Mouse (Mus musculus): ENCODE measurements around the gene Fgf12. TPM values are rescaled to one million over a fixed set of nuclear protein-coding genes. Genes with fewer than 3 reads are reported as not detected.
A peak's percentile ranks its signal among the peaks of the same experiment; 100 is the strongest.

Gene Fgf12
- polyA plus RNA-seq, 1 experiment from 2014 or later, result 2.9 TPM

DNA sequence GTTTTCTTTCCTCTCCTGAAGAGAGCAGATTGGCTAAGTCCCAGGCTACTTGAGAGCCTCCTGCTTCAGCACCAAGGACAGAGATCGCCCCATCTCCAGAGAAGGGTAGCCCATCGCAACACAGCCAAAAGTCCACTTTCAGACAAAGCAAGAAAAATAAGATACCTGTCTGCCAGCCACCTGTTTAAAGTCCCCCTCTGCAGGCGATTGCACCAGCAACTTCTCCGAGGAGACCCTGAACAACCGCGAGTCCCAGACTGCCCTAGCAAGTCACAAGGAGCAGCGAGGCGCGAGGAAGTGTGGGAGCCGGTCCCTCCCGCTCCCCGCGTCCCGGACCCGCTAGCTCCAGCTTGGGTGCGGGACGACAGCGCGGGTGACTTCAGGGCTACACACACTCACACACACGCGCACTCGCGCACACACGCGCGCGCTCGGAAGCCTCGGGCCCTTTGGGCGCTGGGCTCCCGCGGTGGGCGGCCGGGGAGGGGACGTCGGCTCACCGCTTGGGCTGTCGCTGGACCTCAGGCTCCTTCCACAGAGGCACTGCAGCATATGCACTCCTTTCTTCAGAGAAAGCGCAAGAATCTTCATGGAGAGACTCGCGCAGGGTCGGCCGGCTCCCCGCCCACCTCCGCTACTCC lies 188.7 kb downstream of the Fgf12 start:
- peak overlapping the region; percentile 50 for H3K4me3 ChIP-seq (replicated peaks; ENCODE audit: low read depth, low read length)
- no peaks in the 10 kb centered on the region for H3K36me3 ChIP-seq (ENCODE audit: insufficient read depth, low read length)
- peak; percentile 29; the same call in 1 of the 2 replicates for ATAC-seq (replicated peaks; ENCODE audit: low FRiP score, low read depth)
- no peaks in the 10 kb centered on the region for H3K9me3 ChIP-seq (replicated peaks; ENCODE audit: low read length)
- 0 out of 2 replicates have a peak, but pooled peaks cover 12% of the 10 kb centered on the region for H3K4me1 ChIP-seq (replicated peaks; ENCODE audit: insufficient read depth, low read length)
- under 1% methylated on average over 45 of the region's 45 CpGs for WGBS
- peak overlapping the region; percentile 96 for H3K4me2 ChIP-seq (ENCODE audit: low read length)
- TF ChIP-seq CTCF (IDR thresholded peaks at IDR 0.05; ENCODE audit: low read depth), result no peak
- H3K27ac ChIP-seq, result no peak overlapping the region
- DNase-seq (ENCODE audit: low spot score), result peak; percentile 81
- no peak overlapping the region for H3K9ac ChIP-seq (ENCODE audit: low read depth, low read length)
- H3K27me3 ChIP-seq (ENCODE audit: insufficient read depth, low read length), result peaks cover 10% of the 10 kb centered on the region; the same call in 1 of the 2 replicates

DNA sequence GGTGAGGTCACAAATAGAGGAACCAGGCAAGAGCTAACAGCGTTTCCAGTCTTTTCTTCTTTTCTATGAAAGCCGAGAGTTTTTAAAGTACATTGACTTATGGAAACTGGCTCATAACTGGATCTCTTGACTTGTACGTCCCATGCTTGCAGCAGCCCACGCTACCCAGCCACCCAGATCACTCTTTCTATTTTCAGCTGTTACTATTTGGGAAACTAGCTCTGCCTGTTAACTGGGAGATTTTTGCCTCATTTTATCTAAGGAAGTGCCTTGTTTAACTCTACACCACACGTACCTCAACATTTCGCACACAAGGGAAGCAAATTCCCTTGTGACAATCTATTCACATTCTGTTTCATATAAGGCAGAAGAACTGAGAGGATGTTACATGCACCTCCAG lies 190.0 kb downstream of the Fgf12 start:
- TF ChIP-seq CTCF (IDR thresholded peaks at IDR 0.05; ENCODE audit: low read depth), result no peak
- Histone ChIP-seq H3K27me3 (ENCODE audit: insufficient read depth, low read length) (peaks cover 10% of the 10 kb centered on the region; the same call in 1 of the 2 replicates), H3K9ac (ENCODE audit: low read depth, low read length) (no peak overlapping the region), H3K27ac (no peak overlapping the region), H3K4me3 (replicated peaks; ENCODE audit: low read depth, low read length) (no peak overlapping the region), H3K4me1 (replicated peaks; ENCODE audit: insufficient read depth, low read length) (0 out of 2 replicates have a peak, but pooled peaks cover 12% of the 10 kb centered on the region), H3K36me3 (ENCODE audit: insufficient read depth, low read length) (no peaks in the 10 kb centered on the region), H3K4me2 (ENCODE audit: low read length) (no peak overlapping the region), H3K9me3 (replicated peaks; ENCODE audit: low read length) (no peaks in the 10 kb centered on the region)
- DNase-seq (ENCODE audit: low spot score) (no peak), ATAC-seq (replicated peaks; ENCODE audit: low FRiP score, low read depth) (no peak)
- WGBS, result 74% methylated on average over 6 of the region's 6 CpGs

DNA sequence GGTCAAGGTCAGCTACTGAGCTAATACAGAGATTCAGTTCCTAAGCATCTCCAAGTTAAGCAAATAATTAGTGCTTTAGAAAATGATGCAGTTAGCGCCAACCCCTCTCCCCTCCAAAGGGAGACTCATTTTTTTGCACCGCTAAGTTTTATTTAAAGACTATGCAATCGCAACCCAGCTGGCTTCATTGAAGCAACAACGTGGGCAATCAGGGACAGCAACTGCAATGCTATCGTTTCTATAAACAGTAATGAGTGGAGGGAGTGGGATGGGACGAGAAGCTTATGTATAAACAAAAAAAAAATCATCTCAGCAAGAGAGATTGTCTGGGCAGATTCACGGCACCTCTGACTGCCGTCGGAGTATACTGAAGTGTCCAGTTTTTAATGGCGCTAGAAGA lies 197.6 kb downstream of the Fgf12 start:
- H3K9ac ChIP-seq (ENCODE audit: low read depth, low read length), result no peak overlapping the region
- H3K4me2 ChIP-seq (ENCODE audit: low read length), result no peak overlapping the region
- ATAC-seq (replicated peaks; ENCODE audit: low FRiP score, low read depth) (no peak), DNase-seq (ENCODE audit: low spot score) (no peak)
- no peaks in the 10 kb centered on the region for H3K27me3 ChIP-seq (ENCODE audit: insufficient read depth, low read length)
- no peak overlapping the region for H3K4me3 ChIP-seq (replicated peaks; ENCODE audit: low read depth, low read length)
- H3K27ac ChIP-seq, result no peak overlapping the region
- H3K9me3 ChIP-seq (replicated peaks; ENCODE audit: low read length), result no peaks in the 10 kb centered on the region
- TF ChIP-seq CTCF (IDR thresholded peaks at IDR 0.05; ENCODE audit: low read depth), result no peak
- no peaks in the 10 kb centered on the region for H3K4me1 ChIP-seq (replicated peaks; ENCODE audit: insufficient read depth, low read length)
- H3K36me3 ChIP-seq (ENCODE audit: insufficient read depth, low read length), result no peaks in the 10 kb centered on the region
- WGBS, result 86% methylated on average over 10 of the region's 10 CpGs

DNA sequence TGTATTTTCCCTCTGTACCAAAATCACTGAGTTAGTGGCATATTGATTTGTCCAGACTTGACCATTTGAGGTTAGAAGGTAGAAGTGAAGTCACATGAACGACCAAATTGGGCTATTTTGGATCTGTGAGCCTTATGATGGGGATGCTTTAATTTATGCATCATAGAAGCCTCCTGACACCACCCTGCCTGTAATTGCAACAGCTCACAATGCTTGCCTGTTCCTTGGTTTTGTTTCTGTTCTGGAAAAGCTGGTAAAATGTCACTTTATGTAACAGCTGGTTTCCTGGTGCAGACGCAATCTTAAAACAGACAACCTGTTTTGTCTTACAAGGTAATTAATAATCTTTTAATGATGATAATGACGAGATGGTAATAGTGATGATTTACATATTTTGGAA lies 213.4 kb downstream of the Fgf12 start:
- Histone ChIP-seq H3K27ac (no peak overlapping the region), H3K4me1 (replicated peaks; ENCODE audit: insufficient read depth, low read length) (no peaks in the 10 kb centered on the region), H3K27me3 (ENCODE audit: insufficient read depth, low read length) (no peaks in the 10 kb centered on the region), H3K9me3 (replicated peaks; ENCODE audit: low read length) (no peaks in the 10 kb centered on the region), H3K9ac (ENCODE audit: low read depth, low read length) (no peak overlapping the region), H3K4me2 (ENCODE audit: low read length) (no peak overlapping the region), H3K4me3 (replicated peaks; ENCODE audit: low read depth, low read length) (no peak overlapping the region), H3K36me3 (ENCODE audit: insufficient read depth, low read length) (no peaks in the 10 kb centered on the region)
- no peak for TF ChIP-seq CTCF (IDR thresholded peaks at IDR 0.05; ENCODE audit: low read depth)
- DNase-seq (ENCODE audit: low spot score), result no peak
- WGBS, result 64% methylated on average over 3 of the region's 3 CpGs
- no peak for ATAC-seq (replicated peaks; ENCODE audit: low FRiP score, low read depth)

DNA sequence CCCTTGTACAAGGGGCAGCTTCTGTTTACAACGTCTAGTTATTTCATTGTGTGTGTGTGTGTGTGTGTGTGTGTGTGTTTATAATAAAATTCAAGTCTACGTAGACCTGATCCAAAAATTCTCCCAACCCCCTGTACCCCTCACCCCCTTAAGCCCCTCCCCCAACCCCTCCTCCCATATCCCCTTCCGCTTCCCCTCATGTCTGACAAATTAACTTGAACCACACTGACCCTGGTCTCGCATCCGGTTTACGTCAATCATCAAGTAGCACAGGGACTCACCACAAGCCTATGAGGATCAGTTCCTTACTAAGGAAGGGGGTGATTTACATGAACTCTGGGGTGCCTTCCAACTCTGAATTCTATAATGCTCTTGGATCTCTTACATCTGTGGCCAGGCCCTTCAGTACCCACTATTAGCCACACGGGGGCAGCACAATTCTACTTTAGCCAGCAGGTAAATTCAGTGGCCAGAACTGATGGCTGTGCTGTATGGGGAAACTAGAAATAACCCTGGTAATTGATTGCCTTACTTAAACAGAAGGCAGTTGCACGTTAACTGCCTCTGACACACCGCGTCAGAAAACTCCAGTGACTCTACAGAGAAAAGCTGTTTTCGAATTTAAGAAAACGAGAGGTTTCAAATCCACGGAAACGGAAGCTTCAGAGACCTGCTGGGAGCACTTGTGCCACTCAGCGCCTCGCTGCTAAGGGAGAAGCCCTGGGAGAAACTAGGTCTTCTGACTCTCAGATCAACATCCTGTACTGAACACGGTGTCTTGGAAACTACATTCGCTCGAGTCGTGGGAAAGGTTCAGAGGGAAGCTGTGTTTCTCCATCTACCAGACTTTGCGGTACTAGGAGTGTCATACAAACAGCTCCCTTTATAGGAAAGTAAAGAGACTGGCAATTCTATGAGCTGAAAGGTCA lies 235.0 kb downstream of the Fgf12 start:
- H3K9me3 ChIP-seq (replicated peaks; ENCODE audit: low read length), result no peaks in the 10 kb centered on the region
- DNase-seq (ENCODE audit: low spot score) (peak; percentile 90), ATAC-seq (replicated peaks; ENCODE audit: low FRiP score, low read depth) (peak; percentile 80)
- H3K4me1 ChIP-seq (replicated peaks; ENCODE audit: insufficient read depth, low read length), result no peaks in the 10 kb centered on the region
- WGBS, result 23% methylated on average over 21 of the region's 21 CpGs
- H3K27ac ChIP-seq, result no peak overlapping the region
- H3K4me2 ChIP-seq (ENCODE audit: low read length), result peak overlapping the region; percentile 57
- TF ChIP-seq CTCF (IDR thresholded peaks at IDR 0.05; ENCODE audit: low read depth), result peak; percentile 86
- H3K36me3 ChIP-seq (ENCODE audit: insufficient read depth, low read length), result no peaks in the 10 kb centered on the region
- 0 out of 2 replicates have a peak overlapping the region, but pooled peaks have one; percentile 22 for H3K4me3 ChIP-seq (replicated peaks; ENCODE audit: low read depth, low read length)
- no peaks in the 10 kb centered on the region for H3K27me3 ChIP-seq (ENCODE audit: insufficient read depth, low read length)
- no peak overlapping the region for H3K9ac ChIP-seq (ENCODE audit: low read depth, low read length)

DNA sequence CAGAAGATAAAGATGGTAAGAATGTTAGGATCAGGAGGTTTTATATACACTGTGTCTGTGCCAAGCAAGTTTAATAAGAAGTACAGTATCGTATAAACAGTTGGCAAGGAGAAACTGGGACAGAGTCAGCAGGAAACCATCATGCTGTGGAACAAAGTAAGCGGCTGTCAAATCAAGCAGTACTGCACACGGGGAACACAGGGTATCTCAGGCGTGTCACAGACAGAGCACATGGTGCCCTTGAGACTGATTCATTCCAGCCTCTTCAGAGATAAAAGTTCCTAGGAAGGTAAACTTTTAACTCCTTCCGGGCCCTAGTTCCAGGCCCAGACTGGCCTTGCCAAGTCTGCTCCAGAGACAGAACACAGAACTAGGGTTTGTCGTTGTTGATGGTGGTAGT lies 240.4 kb downstream of the Fgf12 start:
- no peaks in the 10 kb centered on the region for H3K9me3 ChIP-seq (replicated peaks; ENCODE audit: low read length)
- ATAC-seq (replicated peaks; ENCODE audit: low FRiP score, low read depth), result no peak; the same call in 1 of the 2 replicates
- TF ChIP-seq CTCF (IDR thresholded peaks at IDR 0.05; ENCODE audit: low read depth), result no peak

More for the DNA sequence above, 240.4 kb downstream of the Fgf12 start:
- no peaks in the 10 kb centered on the region for H3K4me1 ChIP-seq (replicated peaks; ENCODE audit: insufficient read depth, low read length)
- H3K4me2 ChIP-seq (ENCODE audit: low read length), result no peak overlapping the region
- WGBS, result 46% methylated on average over 6 of the region's 6 CpGs
- H3K27ac ChIP-seq, result no peak overlapping the region
- no peaks in the 10 kb centered on the region for H3K36me3 ChIP-seq (ENCODE audit: insufficient read depth, low read length)
- H3K4me3 ChIP-seq (replicated peaks; ENCODE audit: low read depth, low read length), result no peak overlapping the region
- no peaks in the 10 kb centered on the region for H3K27me3 ChIP-seq (ENCODE audit: insufficient read depth, low read length)
- no peak for DNase-seq (ENCODE audit: low spot score)
- no peak overlapping the region for H3K9ac ChIP-seq (ENCODE audit: low read depth, low read length)
